Mouse (Mus musculus) 3T3-L1 (cell line): ENCODE data around the gene Mrpl28.
"Not testable (repeated sequence)": the region's sequence is repeated elsewhere in the genome, so short reads cannot be mapped to it uniquely, and the experiment has no call there.

Source experiments
- DNase-seq: peaks from one replicate; pipeline ENCODE4 v3.0.0-alpha.2; 2015; ENCODE audit warnings: low read depth, low spot score

Mrpl28 gene

DNA sequence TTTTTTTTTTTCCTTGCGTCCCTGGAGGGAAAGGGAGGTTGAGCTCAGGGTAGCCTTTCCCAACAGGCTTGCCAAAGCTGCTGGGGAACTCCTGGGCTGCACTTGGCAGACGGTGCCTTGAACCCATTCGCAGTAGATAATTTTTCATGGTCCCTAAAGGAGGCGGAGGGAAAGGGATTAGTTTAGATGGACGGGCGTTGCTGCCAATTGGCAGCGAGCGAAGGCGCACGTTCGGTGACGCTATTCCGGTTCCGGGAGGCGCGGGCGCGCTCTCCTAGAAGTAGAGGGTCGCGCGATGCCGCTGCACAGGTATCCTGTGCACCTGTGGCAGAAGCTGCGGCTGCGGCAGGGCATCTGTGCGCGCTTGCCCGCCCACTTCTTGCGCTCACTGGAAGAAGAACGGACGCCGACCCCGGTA is at the start of gene Mrpl28:
Gene Mrpl28, plus strand, starts transcription at position 234 of the 418 bp plus-strand sequence.
- DNase-seq, result peak; percentile 98

GRCm38 (mm10) chr17:26075246-26075645 is 48.1 kb upstream of the Mrpl28 start:
- no peak for DNase-seq

DNA sequence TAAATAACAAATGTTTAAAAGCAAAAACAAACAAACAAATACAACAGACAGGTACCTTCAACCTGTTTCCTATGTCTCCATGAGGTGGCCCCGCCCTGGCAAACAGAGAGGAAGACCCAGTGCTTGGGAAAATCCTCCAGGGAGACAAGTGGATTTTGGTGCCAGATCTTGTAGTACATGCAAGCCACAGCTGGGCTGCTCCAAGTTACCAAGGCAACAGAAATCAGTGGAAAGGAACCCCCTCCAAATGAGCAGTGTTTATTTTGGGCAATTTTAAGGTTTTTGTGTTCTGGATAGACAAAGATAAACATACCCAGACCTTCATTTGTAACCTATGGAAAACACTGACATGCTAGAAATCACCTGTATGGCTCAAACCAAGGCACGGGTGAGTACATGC is 44.4 kb upstream of the Mrpl28 start:
- no peak for DNase-seq

DNA sequence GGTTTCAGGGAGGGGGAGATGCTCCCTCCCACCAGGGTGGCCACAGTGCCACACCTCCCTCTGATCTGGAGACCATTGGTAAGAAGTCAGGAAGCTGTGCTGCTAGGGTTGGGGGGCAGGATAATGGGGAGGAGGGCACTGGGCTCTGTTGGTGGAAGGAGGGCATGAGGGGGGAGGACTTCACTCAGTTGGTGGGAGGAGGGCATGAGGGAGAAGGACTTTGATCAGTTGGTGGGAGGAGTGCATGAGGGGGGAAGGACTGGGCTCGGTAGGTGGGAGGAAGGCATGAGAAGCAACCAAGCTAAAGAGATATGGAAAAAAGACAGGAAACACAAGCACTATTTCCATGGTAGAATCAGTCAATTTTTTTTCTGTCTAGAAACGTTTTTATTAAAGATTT is 42.4 kb upstream of the Mrpl28 start:
- no peak for DNase-seq

DNA sequence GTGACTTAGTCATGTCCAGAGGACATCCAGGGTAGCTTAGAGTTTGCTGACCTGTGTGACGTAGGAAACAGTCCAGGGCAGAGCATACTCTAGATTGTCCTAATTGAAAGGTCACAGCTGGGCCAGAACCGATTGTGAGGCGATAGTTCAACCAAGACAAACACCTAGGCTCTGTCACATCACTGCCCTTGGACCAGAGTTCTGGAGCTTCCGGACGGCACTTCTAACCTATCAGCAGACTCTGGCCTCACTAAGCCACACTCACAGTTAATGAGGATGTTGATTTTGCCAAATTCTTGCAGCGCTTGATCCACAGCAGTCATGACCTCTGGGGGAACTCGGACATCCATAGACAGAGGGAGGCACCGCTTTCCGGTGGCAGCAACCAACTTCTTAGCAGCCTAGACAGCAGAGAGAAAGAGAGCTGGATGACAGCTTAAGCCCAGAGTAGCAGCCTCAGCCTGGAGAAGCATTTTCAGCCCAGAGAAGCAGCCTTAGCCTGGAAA is 36.2 kb upstream of the Mrpl28 start:
- DNase-seq, result no peak

- peak; percentile 99 for DNase-seq
Observed at GRCm38 (mm10) chr17:26089905-26090632, 33.2 kb upstream of the Mrpl28 start, which contains the start of gene Decr2. Decr2 (minus strand) TSS chr17:26090337.

DNA sequence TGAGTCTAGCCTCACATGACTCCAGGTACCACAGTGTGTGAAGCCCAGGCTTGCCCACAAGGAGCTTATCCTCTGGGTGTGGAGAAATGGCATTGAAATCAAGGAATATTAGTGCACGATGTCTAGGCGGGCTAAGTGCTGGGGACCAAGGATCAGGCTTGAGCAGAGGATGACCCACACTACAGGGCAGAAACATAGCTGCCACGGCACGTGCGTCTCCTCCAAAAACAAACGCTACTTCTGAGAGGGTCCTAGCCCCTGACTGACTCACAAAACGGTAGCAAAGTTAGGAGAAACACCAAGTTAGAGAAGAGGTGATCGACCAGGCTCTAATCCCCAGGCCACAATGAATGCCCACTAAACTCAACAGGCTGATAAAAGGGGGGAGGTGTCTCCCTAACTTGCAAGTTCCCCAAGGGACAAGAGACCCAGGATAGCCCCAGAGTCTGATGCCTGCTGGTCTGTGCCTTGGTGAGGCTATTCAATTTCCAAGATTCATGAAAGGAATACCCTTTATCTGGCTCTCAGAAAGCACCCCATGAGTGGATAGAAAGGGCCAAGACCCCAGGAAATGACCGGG is 28.7 kb upstream of the Mrpl28 start:
- DNase-seq, result no peak

DNA sequence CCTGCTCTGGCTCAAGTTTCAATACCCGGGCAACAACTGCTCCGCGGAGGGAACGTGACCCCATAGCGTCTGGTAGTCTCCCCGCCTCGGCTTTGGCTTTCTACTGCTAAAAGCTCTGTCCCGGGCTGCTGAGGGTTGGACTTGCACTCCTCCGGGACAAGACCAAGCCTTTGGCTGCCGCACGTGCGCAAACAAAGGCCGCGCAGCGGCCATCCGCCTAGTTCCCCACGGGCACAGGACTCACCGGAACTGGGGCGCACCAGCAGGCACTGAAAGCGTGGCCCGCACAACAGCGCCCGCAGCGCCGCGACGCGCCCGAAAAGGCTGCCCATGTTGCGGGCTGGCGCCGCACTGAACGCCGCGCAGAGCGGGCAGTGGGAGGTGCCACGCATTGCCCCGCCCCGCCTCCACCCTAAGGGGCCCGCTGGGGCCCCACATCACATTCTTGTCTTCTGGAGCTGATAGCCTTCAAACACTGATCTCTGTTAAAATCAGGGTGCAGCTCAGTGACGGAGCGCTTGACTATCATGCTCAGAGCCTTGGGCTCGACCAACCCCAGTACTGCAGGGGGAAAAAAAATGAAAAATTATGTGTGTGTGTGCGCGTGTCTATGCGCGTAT is 28.1 kb upstream of the Mrpl28 start, which contains the start of gene Nme4:
Gene Nme4, minus strand, starts transcription at position 482 of the 620 bp plus-strand sequence.
- peak; percentile 35 for DNase-seq

GRCm38 (mm10) chr17:26098461-26098860 is 24.8 kb upstream of the Mrpl28 start:
- DNase-seq, result no peak

DNA sequence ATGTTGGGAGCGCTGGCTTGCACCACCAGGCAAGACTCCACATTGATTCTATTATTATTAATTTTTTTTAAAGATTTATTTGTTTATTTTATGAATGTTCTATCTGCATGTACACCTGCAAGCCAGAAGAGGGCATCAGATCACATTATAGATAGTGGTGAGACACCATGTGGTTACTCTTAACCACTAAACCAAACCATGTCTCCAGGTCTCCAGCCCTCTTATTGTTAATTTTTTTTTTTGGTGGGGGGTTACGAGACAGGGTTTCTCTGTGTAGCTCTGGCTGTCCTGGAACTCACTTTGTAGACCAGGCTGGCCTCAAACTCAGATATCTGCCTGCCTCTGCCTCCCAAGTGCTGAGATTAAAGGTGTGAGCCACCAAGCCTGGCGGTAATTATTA is 24.0 kb upstream of the Mrpl28 start:
- DNase-seq, result peak; percentile 69

GRCm38 (mm10) chr17:26100166-26100565 is 23.1 kb upstream of the Mrpl28 start:
- DNase-seq, result no peak

- peak; percentile 86 for DNase-seq
Observed at GRCm38 (mm10) chr17:26101478-26101877, 21.8 kb upstream of the Mrpl28 start.

DNA sequence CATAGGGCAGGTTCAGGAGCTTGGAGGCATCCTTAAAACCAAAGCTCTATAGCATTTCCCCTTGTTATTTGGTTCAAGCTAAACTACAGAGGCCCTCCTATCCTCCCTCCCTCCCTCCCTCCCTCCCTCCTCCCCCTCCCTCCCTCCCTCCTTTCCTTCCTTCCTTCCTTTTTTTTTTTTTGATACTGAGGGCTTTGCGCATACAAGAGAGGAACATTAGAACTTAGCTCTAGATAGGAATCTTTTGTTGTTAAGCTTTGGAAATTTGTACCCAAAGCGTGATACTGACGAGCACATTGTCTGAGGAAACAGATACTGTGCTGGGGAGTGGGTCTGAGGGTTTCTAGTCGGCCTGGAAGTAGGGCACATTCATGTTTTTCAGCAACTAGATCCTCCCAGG is 17.7 kb upstream of the Mrpl28 start:
- no peak for DNase-seq

DNA sequence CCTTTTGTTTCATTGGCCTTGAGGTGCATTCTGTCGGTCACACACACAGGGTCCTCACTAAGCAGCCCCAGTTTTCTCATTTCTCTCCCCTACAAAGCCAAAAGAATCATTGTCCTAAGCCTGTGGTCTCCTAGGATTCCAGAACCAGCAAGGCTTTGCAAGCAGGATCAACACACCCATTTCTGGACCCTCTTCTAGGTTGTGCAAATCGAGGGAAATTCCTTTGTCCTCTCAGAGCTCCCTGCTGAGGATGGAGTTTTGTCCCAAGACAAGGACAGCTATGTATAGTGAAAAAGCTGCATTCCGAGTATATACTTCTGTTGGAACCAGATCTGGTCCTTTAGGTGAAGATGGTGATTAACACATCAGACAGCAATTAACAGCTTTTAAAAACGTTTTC is 13.1 kb upstream of the Mrpl28 start:
- no peak for DNase-seq

- DNase-seq, result no peak
Observed at GRCm38 (mm10) chr17:26111024-26111423, 12.3 kb upstream of the Mrpl28 start.

DNA sequence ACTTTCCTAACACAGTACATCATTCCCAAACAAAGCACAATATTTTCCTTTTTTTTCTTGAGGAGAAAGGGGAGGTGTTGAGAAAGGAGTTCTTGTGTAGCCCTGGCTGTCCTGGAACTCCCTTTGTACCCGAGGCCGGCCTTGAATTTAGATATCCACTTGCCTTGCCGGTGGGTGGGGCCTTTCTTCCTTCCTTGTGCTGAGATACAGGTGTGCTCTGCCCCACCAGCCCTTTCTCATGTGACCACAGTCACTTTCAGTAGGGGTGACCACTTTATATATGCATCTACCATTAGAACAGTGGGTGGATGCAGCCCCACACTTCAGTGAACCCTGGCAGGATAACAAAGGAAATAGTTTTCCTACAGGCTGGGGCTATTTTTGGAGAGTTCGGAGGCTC is 11.6 kb upstream of the Mrpl28 start:
- DNase-seq, result no peak

GRCm38 (mm10) chr17:26112751-26113150 is 10.5 kb upstream of the Mrpl28 start:
- no peak for DNase-seq

DNA sequence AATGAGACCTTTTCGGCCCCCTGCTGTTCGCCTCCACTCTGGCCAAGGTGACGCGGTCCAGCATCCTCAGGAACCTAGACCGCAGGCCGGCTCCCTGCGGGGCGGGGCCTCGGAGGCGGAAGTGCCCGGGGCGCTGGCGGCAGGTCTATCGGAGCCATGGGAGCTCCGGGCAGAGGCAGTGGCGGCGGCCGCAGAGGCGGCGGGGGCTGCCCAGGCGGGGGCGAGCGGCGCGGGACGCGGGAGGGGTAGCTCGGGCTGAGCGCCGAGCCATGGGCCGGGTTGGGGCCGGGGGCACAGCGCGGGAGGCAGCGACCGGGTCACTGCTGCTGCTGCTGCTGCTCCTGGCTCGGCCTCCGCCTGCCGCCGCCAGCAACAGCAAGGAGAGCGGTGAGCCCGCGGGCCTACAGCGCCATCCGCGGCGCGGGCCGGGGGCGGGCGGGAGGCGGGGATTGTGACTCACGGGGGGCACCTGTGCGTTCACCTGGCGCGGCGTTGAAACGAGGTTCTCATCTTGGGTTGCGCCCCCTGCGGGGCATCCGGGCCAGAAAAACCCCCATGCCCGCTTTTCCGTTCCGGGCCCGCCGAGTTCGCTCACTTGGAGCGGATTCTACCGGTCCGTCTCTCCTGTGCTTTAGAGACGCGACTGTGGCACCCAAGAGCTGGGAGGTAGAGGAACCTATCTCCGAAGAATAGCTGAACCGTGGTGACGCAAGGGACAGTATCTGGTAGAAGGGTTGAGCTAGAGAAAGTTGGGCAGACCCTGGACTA is 9.9 kb upstream of the Mrpl28 start, which contains the start of gene Tmem8:
Gene Tmem8, plus strand, starts transcription at position 119 of the 768 bp plus-strand sequence.
- peak; percentile 62 for DNase-seq

DNA sequence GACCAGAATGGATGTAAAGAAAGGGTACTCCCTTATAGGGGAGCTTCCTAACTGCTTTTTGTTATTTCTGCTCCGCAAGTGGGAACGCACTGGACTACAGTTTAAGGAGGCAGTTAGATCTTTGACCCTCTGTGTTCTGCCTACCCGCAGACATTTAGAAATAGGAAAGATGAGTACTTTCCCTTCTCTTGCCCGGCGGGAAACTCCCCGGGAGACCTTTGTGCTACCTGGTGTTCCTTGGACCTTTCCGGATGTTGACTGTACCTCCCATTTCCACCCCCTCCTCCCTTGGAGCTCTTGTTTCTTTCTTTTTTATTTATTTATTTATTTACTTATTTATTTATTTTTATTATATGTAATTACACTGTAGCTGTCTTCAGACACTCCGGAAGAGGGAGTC is 9.2 kb upstream of the Mrpl28 start:
- no peak for DNase-seq

- not testable (repeated sequence) for DNase-seq
Observed at GRCm38 (mm10) chr17:26114461-26114860, 8.8 kb upstream of the Mrpl28 start.

GRCm38 (mm10) chr17:26115205-26115898 is 7.9 kb upstream of the Mrpl28 start:
- DNase-seq, result no peak
